Mouse (Mus musculus): ENCODE data around the gene Slc36a3. TPM values are rescaled to one million over a fixed set of nuclear protein-coding genes. Genes with fewer than 3 reads are reported as not detected.

Slc36a3 gene
- polyA plus RNA-seq, 1 experiment, result not detected

DNA sequence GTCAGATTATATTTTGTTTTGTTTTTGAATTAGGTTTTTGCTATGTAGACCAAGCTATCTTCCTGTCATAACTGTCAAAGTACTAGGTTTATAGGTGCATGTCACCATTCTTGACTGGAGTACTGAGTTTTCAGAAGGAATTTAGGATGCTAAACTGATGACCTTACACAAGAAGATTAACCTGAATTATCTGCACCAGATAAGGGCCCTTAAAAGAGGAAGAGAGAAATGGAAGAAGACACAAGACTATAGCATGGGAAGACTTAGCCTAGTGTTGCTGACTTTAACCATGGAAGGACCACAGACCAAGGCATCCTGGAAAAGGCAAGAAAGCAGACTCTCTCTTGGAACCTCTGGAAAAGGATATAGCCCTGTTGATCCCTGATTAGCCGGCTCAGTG, 18.3 kb downstream of the Slc36a3 start:
- Histone ChIP-seq H3K4me2 (ENCODE audit: low read depth) (no peak overlapping the region), H3ac (ENCODE audit: control insufficient read depth, insufficient read length) (no peak overlapping the region), H3K79me2 (ENCODE audit: control insufficient read depth, insufficient read depth) (no peaks in the 10 kb centered on the region), H3K36me3 (ENCODE audit: control insufficient read depth, insufficient read depth) (no peaks in the 10 kb centered on the region), H3K27me3 (ENCODE audit: control insufficient read depth, insufficient read depth, insufficient read length) (no peaks in the 10 kb centered on the region), H3K4me3 (no peak overlapping the region)
- TF ChIP-seq REST (IDR thresholded peaks at IDR 0.05; ENCODE audit: insufficient read depth, insufficient read length) (no peak), E2F4 (IDR thresholded peaks at IDR 0.05; ENCODE audit: insufficient read depth) (no peak), TCF12 (IDR thresholded peaks at IDR 0.05; ENCODE audit: insufficient read depth, poor library complexity, severe bottlenecking) (no peak), MYOG (IDR thresholded peaks at IDR 0.05; ENCODE audit: control insufficient read depth in 1 of 3, insufficient read depth in 1 of 3, insufficient read length in 2 of 3, low read depth in 2 of 3) (no peak), POLR2AphosphoS2 (IDR thresholded peaks at IDR 0.05; ENCODE audit: insufficient read length, low read depth) (no peak), SRF (IDR thresholded peaks at IDR 0.05; ENCODE audit: control insufficient read depth, insufficient read length, low read depth) (no peak), CEBPB (IDR thresholded peaks at IDR 0.05; ENCODE audit: insufficient read depth, poor library complexity, severe bottlenecking) (no peak), MYOD1 (IDR thresholded peaks at IDR 0.05; ENCODE audit: control insufficient read depth in 1 of 3, insufficient read length in 2 of 3, low read depth in 2 of 3) (no peak)

DNA sequence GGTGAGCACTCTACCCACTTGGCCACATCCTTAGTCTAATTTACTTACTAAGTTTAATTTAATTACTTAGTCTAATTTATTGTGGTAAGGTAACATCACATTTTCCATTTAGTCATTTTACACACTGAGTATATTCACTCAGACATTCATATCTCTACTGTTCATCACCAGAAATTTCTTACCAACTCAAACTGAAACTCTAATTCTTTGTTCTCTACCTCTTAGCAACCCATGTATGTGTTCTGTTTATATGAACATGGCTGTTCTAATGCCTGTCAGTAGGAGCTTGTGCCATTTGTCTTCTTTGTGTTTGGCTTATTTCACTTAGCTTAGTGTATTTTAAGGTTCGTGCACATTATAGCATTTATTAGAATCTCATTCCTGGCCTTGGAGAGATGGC, 19.6 kb downstream of the Slc36a3 start:
- H3ac ChIP-seq (ENCODE audit: control insufficient read depth, insufficient read length), result no peak overlapping the region
- H3K4me2 ChIP-seq (ENCODE audit: low read depth), result no peak overlapping the region
- no peaks in the 10 kb centered on the region for H3K36me3 ChIP-seq (ENCODE audit: control insufficient read depth, insufficient read depth)
- H3K4me3 ChIP-seq, result no peak overlapping the region
- no peaks in the 10 kb centered on the region for H3K79me2 ChIP-seq (ENCODE audit: control insufficient read depth, insufficient read depth)
- TF ChIP-seq E2F4 (IDR thresholded peaks at IDR 0.05; ENCODE audit: insufficient read depth) (no peak), MAX (IDR thresholded peaks at IDR 0.05; ENCODE audit: low read depth) (no peak), TCF3 (IDR thresholded peaks at IDR 0.05; ENCODE audit: insufficient read length, low read depth) (no peak), POLR2A (IDR thresholded peaks at IDR 0.05; ENCODE audit: insufficient read length, low read depth) (no peak), MYOD1 (IDR thresholded peaks at IDR 0.05; ENCODE audit: control insufficient read depth in 1 of 3, insufficient read length in 2 of 3, low read depth in 2 of 3) (no peak), TCF12 (IDR thresholded peaks at IDR 0.05; ENCODE audit: insufficient read depth, poor library complexity, severe bottlenecking) (no peak), REST (IDR thresholded peaks at IDR 0.05; ENCODE audit: insufficient read depth, insufficient read length) (no peak), CEBPB (IDR thresholded peaks at IDR 0.05; ENCODE audit: insufficient read depth, poor library complexity, severe bottlenecking) (no peak), MYOG (IDR thresholded peaks at IDR 0.05; ENCODE audit: control insufficient read depth in 1 of 3, insufficient read depth in 1 of 3, insufficient read length in 2 of 3, low read depth in 2 of 3) (no peak), SRF (IDR thresholded peaks at IDR 0.05; ENCODE audit: control insufficient read depth, insufficient read length, low read depth) (no peak), USF1 (IDR thresholded peaks at IDR 0.05; ENCODE audit: low read depth) (no peak), POLR2AphosphoS2 (IDR thresholded peaks at IDR 0.05; ENCODE audit: insufficient read length, low read depth) (no peak)
- H3K27me3 ChIP-seq (ENCODE audit: control insufficient read depth, insufficient read depth, insufficient read length), result no peaks in the 10 kb centered on the region

DNA sequence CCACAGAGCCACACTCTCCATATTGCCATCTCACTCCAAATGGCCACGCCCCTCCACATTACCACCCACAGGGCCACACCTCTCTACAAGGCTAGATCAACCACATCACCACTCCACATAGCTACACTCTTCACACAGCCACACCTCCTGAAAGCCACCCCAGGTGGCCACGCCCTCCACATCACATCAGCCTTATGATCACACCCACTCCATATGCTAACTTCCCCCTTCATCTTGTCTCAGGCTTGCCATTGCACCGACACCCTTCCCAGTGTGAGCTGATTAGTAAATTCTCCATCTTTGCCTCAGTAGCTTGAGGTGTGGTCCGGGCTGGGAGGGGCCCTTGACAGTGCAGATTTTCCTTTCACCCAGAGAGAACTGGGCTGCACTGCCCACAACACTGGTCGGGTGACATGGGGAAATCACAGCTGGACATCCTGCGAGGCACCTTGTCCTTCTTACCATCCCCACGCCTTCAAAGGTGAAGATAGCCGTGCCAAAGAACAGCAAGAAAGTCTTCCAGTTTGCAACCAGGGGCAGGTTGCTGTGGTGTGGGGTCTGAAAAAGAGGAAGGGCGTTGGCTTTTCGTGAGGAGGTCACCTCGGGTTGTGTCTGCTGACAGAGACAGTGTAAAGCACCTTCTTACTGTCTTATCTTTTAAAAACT, 20.3 kb downstream of the Slc36a3 start:
- Histone ChIP-seq H3ac (ENCODE audit: control insufficient read depth, insufficient read length) (no peak overlapping the region), H3K27me3 (ENCODE audit: control insufficient read depth, insufficient read depth, insufficient read length) (no peaks in the 10 kb centered on the region), H3K36me3 (ENCODE audit: control insufficient read depth, insufficient read depth) (no peaks in the 10 kb centered on the region), H3K79me2 (ENCODE audit: control insufficient read depth, insufficient read depth) (no peaks in the 10 kb centered on the region), H3K4me3 (no peak overlapping the region), H3K4me2 (ENCODE audit: low read depth) (no peak overlapping the region)
- no peak for TF ChIP-seq POLR2A (IDR thresholded peaks at IDR 0.05; ENCODE audit: insufficient read length, low read depth)
- no peak for TF ChIP-seq POLR2AphosphoS2 (IDR thresholded peaks at IDR 0.05; ENCODE audit: insufficient read length, low read depth)
- TF ChIP-seq USF1 (IDR thresholded peaks at IDR 0.05; ENCODE audit: low read depth), result no peak
- no peak for TF ChIP-seq MYOD1 (IDR thresholded peaks at IDR 0.05; ENCODE audit: control insufficient read depth in 1 of 3, insufficient read length in 2 of 3, low read depth in 2 of 3)
- TF ChIP-seq MAX (IDR thresholded peaks at IDR 0.05; ENCODE audit: low read depth), result no peak
- no peak for TF ChIP-seq MYOG (IDR thresholded peaks at IDR 0.05; ENCODE audit: control insufficient read depth in 1 of 3, insufficient read depth in 1 of 3, insufficient read length in 2 of 3, low read depth in 2 of 3)
- no peak for TF ChIP-seq REST (IDR thresholded peaks at IDR 0.05; ENCODE audit: insufficient read depth, insufficient read length)
- no peak for TF ChIP-seq CEBPB (IDR thresholded peaks at IDR 0.05; ENCODE audit: insufficient read depth, poor library complexity, severe bottlenecking)
- no peak for TF ChIP-seq TCF12 (IDR thresholded peaks at IDR 0.05; ENCODE audit: insufficient read depth, poor library complexity, severe bottlenecking)
- TF ChIP-seq SRF (IDR thresholded peaks at IDR 0.05; ENCODE audit: control insufficient read depth, insufficient read length, low read depth), result no peak
- TF ChIP-seq E2F4 (IDR thresholded peaks at IDR 0.05; ENCODE audit: insufficient read depth), result no peak

DNA sequence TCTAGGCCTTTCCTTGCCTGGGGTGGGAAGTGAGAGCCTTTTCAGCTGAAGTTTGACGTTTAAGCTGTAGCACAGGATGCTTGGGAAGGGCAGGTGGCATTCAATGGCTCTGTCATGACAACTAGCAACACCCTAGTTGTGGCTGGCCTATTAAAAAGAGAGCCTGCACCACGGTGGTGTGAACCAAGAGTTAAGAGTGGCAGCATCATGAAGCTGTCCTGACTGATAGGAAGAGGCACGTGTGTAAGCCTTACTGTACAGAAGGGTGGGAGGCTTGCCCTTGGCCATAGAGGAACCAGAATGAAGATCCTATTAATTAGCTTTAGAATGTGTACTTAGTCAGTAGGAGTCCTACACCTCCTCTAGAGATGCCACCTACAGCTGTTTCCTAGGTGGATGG, 23.1 kb downstream of the Slc36a3 start:
- Histone ChIP-seq H3K79me2 (ENCODE audit: control insufficient read depth, insufficient read depth) (no peaks in the 10 kb centered on the region), H3K27me3 (ENCODE audit: control insufficient read depth, insufficient read depth, insufficient read length) (no peaks in the 10 kb centered on the region), H3K36me3 (ENCODE audit: control insufficient read depth, insufficient read depth) (no peaks in the 10 kb centered on the region), H3ac (ENCODE audit: control insufficient read depth, insufficient read length) (no peak overlapping the region), H3K4me2 (ENCODE audit: low read depth) (peak overlapping the region; percentile 16), H3K4me3 (no peak overlapping the region)
- TF ChIP-seq MYOD1 (IDR thresholded peaks at IDR 0.05; ENCODE audit: control insufficient read depth in 1 of 3, insufficient read length in 2 of 3, low read depth in 2 of 3), result no peak
- TF ChIP-seq E2F4 (IDR thresholded peaks at IDR 0.05; ENCODE audit: insufficient read depth), result no peak
- no peak for TF ChIP-seq MAX (IDR thresholded peaks at IDR 0.05; ENCODE audit: low read depth)
- TF ChIP-seq REST (IDR thresholded peaks at IDR 0.05; ENCODE audit: insufficient read depth, insufficient read length), result no peak
- no peak for TF ChIP-seq TCF3 (IDR thresholded peaks at IDR 0.05; ENCODE audit: insufficient read length, low read depth)
- TF ChIP-seq SRF (IDR thresholded peaks at IDR 0.05; ENCODE audit: control insufficient read depth, insufficient read length, low read depth), result no peak
- no peak for TF ChIP-seq USF1 (IDR thresholded peaks at IDR 0.05; ENCODE audit: low read depth)
- TF ChIP-seq CEBPB (IDR thresholded peaks at IDR 0.05; ENCODE audit: insufficient read depth, poor library complexity, severe bottlenecking), result no peak
- TF ChIP-seq MYOG (IDR thresholded peaks at IDR 0.05; ENCODE audit: control insufficient read depth in 1 of 3, insufficient read depth in 1 of 3, insufficient read length in 2 of 3, low read depth in 2 of 3), result no peak
- TF ChIP-seq TCF12 (IDR thresholded peaks at IDR 0.05; ENCODE audit: insufficient read depth, poor library complexity, severe bottlenecking), result no peak
- TF ChIP-seq POLR2AphosphoS2 (IDR thresholded peaks at IDR 0.05; ENCODE audit: insufficient read length, low read depth), result no peak
